In genomic region chr1:60954759-60955158, GRCm38 (mm10) we compare ENCODE assay signal across 8 mouse cellular contexts. TPM values are rescaled to one million over a fixed set of nuclear protein-coding genes. Genes with fewer than 3 reads are reported as not detected.
DNase-seq lines count a peak whose midpoint lies in the region; ATAC-seq lines count a peak whose summit lies in the region.
"Had no signal": no experiment of that assay in that cellular context is flagged by ENCODE, and none has a peak within 500 bp of the region (broad histone marks: within the 10 kb centered on the region; RNA-seq: fewer than 3 reads in every experiment).

No protein-coding gene starts in this region.

- peak; percentile 20 for DNase-seq in kidney, postnatal 10 days
- DNase-seq in kidney, adult 11 months: no peak
- DNase-seq in ES-CJ7 (ENCODE audit: low read depth, low spot score): peak; percentile 26
- peak; percentile 31 for DNase-seq in brain, adult 2 months (ENCODE audit: low read depth, low spot score)
- no peak for DNase-seq in frontal cortex, postnatal 14 days (ENCODE audit: low spot score in 2 of 2)
- DNase-seq: cerebellum, adult 2 months had no signal

- peak; percentile 47; the same call in 1 of the 2 replicates for ATAC-seq in megakaryocyte, adult 5-6 weeks (ENCODE audit: poor library complexity, severe bottlenecking)
- no peak for ATAC-seq in monocyte, adult 5-6 weeks (replicated peaks; ENCODE audit: insufficient number of reproducible peaks, low FRiP score, low TSS enrichment, poor library complexity, severe bottlenecking)

RNA-seq across cellular contexts. Expression of gene Icos, which starts 23.0 kb away (rescaled TPM):
- total RNA-seq in megakaryocyte, adult 5-6 weeks (2015): 0.52 and 1.2 TPM in 2 replicates
- 0.18 and 1.5 TPM in 2 replicates for total RNA-seq in megakaryocyte, adult 5-6 weeks (2017)
- total RNA-seq in monocyte, adult 5-6 weeks (2017): 2.6 to 6.4 TPM (median 2.7 TPM) in 3 replicates

Comparison
In these comparisons a context has a peak if more than half of its experiments do, and no peak if none do; other contexts are left out.
1. DNase-seq: peak in kidney, postnatal 10 days (single experiment), ES-CJ7 (single experiment) and brain, adult 2 months (single experiment); none in kidney, adult 11 months (single experiment) and frontal cortex, postnatal 14 days (0 of 2).